Mouse (Mus musculus) urinary bladder, postnatal 25 days (tissue): ENCODE measurements around the gene Fads6.
A peak's percentile ranks its signal among the peaks of the same experiment; 100 is the strongest.

Experiments
- DNase-seq: peaks from one replicate; pipeline ENCODE4 v3.0.0; 2022; ENCODE audit warnings: low spot score

Fads6 gene

DNA sequence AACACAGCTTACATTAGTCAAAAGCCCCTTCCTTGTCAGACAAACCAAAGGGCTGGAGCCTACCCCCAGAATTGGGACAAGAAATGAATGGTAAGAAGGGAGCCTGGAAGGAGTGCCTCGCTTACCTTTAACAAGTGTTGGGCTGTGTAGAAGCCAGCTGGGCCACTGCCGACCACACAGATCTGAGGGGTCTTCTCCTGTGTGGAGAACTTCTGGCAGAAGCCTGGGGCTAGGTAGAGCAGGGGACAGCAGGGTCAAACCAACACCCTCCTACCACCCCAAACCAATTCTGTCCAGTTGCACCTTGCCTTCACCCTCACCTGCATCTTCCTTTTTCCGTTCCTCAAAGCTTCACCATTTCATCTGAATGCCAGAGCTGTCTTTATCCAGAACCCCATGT lies 21.5 kb downstream of the Fads6 start:
- DNase-seq: no peak

DNA sequence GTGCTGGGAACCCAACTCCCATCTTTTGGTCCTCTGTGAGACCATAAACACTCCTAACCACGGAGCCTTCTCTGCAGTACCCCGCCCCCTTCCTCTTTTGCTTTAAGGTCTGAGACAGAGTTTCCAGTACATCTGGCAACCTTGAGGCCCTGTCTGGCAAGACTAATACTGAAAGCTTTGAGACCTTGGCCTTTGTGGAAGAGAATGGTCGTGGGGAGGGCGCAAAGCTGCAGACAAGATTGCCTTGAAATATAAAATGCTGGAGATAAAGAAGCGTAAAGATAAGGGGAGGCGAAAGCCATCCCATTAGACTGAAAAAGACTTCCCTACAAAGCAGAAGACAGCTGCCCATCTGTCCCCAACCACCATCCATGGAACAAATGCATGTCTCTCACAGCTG lies 22.0 kb downstream of the Fads6 start:
- no peak for DNase-seq

DNA sequence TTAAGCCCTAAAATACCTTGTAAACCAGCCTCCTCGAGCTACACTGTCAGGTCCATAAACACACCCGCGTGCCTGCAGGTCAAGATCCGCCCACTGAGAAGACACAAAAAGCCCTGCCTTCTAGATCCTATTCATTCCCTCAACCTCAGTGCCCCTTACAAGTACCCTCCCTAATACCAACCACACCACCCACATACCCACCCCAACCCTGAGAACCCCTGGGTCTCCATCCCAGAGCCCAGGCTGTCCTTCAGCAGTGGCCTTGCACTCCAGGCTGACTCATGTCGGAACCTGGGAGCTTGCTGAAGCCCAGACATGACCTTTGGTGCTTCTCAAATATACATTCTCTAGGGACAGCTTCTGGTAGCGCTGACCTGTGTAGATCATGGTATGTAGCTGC lies 22.7 kb downstream of the Fads6 start:
- no peak for DNase-seq

DNA sequence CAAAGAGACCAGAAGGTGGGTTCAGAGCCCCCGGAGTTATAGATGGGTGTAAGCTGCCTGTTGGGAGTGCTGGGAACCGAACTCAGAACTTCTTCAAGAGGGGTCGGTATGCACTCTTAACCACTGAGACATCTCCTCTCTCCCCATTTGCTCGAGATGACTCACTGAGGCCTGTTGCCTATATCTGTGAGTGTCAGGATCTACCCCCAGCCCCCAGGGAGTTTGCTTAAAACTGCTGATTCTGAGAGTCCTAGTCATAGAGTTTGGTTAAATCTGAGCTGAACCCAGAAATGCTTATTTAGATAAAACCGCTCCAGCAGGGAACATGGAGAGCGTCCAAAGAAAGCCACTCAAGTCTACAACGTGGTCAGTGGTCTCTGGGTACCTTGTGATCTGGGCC lies 23.3 kb downstream of the Fads6 start:
- no peak for DNase-seq

DNA sequence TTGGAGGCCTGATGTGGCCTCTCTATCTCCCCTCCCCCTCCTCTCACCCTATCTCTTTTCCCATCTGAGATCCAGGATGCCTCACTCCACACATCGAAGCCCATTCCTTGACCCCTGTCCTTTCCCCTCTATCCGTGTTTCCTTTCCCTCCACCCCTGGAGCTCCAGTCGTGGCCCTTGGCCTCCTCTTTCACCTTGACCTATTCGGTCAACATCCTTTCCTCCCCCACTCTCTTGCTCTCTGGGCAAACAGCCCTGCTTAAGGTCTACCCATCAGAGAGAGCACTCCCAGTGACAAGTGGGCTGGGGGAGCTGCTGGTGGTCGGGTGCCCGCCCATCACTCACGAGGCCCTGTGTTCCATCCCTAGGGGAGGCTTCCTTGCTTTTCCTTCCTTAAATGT lies 23.7 kb downstream of the Fads6 start:
- no peak for DNase-seq

DNA sequence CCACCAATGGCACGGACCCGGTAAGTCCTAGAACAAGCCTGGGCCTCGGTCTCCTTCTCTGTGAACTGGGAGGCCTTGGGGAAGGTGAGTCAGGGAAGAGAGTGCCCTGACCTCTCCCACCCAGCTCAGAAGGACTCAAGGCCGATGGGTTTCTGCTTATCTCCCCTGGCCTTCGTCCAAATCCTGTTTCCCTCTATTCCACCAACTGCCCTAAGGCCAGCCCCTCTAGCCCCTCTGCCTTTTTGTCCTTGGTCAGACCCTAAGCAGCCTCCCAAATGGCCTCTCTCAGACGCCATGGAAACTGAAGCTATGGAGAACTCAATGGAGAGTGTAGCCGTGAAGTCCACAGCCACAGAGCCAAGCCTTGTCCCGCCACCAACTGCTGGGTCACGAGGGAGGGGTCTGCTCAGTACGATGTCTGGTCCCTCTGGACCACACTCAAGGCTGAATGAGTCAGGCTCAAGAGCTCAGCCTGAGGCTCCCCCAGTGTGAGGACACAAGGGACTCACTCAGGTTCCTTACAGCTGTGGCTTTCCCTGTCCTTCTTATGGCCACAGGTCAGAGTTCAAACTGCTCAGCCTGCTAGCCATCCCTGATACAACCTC lies 24.5 kb downstream of the Fads6 start:
- DNase-seq: no peak

DNA sequence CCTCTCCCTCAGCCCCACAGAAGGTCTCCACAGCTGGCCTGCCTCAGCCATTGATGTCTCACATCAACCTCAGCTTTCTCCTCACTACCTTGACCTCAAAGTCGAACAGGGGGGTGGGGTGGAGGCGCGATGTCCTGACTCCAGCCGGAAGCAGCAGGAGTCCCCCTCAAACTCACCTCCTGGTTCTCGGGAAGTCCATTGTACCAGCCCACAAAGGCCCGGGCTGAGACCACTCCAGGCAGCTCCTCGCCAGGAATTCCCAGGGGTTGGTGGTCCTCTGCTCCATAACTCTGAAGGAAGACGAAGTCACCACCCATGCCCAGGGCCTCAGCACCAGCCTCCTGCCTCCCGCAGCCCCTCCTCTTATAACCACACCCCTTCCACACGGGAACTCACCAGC lies 26.0 kb downstream of the Fads6 start:
- no peak for DNase-seq

DNA sequence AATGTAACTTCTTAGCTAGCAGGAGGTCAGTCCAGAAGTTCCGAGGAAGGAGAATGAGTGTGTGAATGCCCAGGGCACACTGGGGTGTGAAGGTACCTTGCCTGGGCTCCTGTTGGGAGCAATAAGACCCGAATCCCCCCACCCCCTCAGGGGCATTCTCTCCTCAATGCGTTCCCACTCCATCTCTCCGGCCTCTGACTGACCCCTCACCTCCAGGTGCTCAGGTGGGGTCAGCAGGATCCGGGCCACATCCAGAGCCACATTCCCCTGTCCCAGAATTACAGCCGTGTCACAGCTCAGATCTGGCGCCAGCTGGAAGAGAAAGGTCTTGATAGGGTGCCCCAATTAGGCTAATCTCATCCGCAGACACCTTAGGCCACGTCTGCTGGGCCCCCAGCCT lies 26.4 kb downstream of the Fads6 start:
- DNase-seq: no peak

DNA sequence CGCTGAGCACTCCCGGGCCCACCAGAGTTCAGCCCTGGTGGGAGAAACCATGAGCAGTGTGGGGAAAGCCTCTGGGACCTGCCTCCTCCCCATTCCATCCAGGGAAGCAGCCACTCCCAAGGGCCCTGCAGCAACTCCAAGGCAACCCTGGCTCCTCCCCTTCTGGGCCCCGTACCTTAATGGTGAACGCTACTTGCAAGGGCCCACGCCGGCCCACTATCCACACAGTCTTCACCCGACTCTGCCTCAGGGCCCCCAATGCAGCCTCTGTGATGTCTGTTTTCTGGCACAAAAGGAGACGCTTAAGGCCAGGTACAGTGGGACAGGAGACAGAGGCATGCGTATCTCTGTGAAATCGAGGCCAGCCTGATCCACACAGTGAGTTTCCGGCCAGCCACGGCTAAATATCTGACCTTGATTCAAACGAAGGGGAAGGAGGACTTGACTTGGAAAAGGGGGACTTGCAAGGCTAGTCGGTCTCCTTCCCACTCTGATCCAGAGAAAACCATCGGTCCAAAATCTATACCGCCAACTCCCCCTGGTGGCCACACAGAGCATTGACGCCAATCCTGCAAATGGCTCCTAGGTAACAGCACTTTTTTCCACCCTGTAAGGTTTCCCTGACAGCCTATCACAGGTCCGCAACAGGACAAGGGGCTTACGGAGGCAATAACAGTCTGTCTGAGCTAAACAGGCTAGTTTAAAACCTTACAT lies 27.2 kb downstream of the Fads6 start:
- peak; percentile 78 for DNase-seq

DNA sequence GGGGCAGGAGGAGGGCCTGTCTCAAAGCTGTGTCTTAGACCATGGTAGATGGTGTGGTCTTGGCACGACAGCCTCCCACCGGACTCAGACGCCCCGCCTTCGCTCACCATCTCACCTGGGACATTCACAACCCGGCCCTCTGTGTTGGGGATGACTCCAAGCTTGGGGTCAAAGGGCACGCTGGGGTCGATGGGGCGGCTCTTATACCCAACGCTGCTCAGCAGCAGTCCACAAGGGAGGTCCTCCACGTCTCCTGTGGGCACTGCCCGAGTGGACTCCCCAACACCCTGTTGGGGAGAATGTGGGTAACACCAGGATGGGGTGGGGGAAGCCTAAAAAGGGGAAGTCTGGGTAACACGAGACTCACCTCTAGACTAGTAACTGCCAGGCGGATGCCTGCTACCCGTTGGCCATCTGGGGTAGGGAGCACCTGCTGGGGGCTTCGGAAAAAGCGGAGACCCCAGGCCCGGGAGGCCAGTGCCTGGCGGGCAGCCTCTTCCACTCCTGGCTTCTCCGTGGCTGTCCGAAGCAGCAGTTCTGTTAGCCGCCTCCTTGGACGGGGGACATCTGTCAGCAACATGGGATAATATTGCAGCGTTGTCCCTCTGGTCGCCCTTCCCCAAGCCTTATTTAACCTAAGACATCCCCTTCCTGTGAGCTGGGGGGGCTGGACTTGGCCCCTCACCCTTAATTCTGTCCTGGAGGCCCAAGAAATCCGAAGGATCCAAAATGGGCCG lies 28.0 kb downstream of the Fads6 start:
- DNase-seq: no peak

DNA sequence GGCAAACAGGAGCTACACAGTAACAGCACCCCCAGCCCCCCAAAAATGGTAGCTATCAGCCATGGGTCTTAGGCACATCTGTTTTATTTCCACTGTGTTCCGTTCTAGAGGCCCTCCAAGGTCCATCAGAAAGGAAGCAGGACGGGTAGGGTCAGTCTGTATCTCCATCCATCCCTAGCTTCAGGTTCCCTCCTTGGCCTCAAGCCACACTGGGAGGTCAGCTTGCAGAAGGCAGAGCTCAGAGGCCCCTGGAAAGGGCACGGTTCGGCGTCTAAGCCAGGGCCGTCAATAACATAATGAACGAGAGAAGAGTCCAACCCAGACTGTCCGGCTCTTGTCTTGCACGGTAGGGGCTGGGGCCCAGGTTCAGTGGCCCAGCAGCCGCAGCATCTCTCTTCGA lies 29.5 kb downstream of the Fads6 start:
- DNase-seq: no peak

DNA sequence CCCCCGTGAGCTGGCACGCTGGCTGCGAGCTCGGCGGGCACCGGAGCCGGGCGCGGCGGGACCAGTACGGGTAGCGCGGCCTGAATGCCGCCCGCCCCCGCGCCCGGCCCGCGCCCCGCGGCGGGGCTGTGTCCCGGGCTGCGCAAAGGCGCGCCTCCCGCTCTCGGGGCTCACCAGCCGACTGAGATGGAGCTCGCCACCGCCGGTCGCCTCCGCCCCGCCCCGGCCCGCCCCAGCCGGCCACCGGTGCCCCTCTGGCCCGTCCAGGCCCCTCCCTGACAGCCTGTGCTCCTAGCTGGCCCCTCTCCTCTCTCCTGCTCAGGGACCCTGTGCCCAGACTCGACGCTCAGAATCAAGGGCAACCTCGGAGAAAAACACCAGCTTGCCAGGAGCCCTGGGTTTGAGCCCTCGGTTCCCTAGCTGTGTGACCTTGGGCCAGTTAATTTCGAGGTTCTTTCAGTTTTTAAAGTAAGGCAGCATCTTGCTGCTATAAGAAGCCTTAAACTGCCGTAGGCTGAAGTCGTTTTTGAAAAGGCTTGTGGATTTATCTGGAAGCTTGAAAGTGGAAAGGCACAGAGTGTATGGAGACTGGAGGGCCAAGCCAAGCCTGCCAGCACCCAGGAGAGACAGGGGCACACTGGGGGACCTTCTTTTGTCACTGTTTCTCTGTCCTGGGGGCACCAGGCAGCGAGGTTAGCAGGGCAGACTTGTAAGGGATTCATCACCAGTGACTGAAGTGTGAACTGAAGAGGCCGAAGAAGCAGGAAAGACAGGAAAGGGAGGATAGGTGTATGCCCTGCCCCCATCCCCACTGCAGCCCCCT lies 30.2 kb downstream of the Fads6 start, which contains the start of gene Grin2c:
Gene Grin2c, minus strand, starts transcription at position 183 of the 823 bp plus-strand sequence.
- DNase-seq: no peak

DNA sequence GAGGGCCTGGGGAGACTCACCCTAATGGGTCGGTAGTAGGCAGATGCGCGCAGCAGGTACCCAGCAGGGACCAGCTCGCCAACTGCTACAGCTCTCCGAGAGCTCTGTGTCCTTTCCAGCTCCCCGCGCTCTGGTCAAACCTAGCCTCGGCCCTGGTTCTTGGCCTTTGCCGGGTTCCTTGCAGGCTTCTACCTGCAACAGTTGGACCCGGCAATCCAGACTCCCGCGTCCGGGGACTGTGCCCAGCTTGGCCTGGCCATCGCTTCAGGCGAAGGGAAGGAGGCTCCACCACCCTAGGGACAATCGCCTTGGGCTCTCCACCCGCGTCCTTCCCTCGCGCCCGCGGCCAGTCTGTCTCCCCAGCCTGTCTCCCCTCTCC lies 31.1 kb downstream of the Fads6 start:
- no peak for DNase-seq

DNA sequence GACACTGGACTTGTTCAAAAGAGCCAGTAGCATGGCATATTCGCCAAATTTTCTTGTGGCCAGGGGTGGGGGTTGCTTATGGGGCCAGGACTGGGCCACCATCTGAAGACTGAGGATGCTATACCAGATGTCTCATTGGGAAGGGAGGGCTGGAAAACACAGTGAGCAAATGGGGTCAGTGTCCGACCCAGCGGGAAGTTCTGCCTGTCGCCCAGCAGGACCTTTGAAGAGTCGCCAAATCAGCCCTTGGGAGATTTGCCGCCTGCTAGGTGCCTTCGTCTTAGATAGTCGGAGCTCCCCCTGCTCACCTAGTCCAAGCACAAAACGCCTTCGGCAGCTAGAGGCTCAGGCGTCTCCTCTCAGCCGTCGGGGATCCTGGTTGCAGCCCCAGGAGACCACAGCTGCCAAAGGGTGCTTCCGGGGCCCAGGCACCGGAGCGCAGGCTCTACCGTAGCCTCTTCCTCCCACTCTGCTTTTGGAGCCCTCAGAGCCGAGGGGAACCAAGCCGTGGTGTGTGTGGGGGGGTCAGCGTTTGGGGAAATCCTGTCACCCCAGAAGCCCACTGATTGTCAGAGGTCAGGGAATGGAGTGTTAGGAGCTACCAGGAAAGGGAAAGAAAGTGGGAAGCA lies 31.6 kb downstream of the Fads6 start:
- no peak for DNase-seq

DNA sequence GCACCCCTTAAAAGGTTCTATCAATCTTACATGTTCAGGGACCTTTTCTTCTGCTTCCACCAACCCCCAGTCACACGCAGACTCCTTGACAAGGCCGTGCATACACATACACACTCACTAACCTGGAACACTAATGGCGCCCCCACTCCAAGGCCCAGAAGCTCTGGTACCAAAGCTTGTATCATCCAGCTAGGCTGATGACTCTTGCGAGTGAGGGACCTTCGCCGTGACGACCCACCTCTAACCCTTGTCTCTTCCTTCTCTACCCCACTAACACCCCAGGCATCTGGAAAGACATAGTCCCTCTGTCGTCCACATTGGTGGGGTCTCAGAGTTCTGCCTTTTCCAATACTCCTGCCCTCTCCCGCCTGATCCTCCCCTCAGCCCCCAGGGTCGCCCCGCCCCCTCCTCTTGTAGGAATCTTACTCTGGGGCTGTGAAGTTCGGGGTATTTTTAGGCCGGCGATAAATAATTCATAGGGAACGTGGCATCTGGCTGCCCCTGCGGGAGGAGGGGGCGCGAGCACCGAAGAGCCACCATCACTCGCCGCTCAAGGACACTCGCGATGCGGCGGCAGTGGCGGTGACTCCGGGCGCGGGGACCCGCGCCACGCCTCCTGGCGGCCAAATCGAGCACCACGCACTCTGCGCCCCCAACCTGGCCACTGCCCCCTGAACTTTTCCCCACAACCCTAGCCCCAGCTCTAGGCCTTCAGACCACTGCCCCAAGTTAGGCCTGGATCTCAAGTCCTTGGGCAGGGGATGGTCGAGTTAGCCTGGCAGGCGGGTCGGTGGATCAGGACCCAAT lies 32.4 kb downstream of the Fads6 start:
- DNase-seq: no peak

DNA sequence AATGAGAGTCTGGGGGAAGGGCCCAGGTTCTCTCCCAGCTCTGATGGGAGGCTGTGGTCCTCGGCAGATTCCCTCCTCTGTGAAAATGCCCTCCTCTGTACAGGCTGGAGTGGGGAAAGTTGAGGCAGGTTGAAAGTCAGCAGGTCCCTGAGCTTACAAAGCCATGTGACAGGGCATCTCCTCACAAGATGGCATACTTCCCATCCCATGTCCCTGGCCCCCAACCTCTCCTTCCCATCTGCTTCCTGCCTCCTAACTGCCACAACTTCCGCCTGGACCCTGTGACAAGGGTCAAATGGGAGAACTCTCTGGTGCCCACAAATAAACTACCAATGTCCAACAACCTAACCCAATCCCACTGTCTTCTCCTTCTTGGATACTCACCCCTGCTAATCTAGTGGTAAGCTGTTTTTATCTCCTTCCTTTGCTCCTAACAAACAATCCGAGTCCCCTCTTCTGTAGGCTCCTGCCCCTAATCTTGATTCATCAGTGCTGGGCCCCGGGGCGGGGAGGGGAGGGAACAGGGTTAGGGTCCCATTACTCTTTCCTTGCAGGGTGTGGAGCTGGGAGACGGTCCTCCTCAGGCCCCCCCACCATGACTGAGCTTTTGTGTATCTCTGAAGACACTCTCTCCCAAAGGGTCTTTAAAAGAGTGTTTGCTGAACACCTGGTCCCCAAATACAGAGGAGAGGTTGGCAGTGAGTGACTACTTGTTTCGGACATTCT lies 33.2 kb downstream of the Fads6 start:
- no peak for DNase-seq

DNA sequence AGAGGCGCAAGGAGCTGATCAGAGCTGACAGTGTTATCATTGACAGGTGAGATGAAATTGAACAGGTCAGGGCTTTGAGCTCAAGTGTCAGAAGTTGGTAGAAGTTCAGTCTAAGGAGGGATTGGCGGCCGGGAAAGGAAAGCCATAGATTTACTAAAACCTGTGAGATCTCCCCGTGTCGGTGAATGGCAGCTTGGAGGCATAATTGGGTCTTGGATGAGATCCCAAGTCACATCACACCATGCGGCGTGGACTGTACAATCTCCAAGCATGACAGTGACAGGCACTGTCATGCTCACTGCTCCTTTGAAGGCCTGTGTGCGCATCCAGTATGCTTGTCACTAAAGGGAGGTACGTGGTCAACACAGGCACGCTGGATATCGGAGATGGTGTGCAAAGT lies 34.5 kb downstream of the Fads6 start:
- DNase-seq: no peak

DNA sequence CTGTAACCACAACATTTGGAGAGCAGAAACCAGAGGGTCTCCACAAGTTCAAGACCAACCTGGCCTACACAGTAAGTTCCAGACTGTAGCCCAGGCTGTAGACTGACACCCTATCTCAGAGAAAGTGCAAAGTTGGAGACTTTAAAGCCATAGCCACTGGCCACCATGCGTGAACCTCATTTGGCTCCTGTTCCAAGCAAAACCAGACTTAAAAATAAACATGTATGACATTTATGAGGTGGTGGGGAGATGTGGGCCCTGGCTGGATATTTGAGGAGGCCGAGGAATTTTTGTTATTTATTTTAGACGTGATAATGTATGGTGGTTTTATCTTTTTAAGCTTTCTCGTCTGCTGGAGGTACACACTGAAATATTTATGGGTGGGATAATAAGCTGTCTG lies 38.3 kb downstream of the Fads6 start:
- no peak for DNase-seq

DNA sequence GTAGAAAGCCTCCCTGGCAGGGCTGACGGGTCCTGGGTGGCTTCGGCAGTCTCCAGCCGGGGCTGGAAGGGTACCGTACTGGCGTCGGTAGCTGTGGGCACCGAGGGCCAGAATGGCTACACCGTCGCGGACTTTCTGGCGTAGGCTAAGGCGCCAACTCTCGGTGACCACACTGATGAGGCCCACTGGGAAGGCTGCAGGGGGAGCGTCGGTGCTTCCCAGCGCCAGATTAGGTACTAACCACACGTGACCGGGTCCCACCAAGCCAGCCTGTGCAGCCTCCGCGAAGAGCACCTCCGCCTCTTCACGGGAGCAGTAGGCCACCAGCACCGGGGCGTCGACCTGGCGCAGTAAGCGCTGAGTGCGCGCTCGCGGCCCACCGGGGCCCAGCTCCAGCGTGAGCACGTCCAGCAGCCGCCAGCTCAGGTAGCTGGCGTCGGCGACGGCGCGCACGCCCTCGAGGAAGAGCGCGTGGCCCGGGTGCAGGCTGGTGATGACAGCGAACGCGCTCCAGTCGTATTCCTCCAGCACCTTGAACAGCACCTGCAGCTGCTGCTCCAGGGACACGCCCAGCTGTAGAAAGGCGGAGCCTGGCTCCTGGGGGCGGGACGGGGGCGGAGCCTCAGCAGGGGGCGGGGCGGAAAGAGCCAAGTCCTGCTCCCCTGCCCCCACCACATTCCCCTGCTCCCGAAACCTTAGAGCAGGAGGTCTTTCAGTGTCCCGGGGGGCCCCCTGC lies 39.5 kb downstream of the Fads6 start:
- DNase-seq: no peak

DNA sequence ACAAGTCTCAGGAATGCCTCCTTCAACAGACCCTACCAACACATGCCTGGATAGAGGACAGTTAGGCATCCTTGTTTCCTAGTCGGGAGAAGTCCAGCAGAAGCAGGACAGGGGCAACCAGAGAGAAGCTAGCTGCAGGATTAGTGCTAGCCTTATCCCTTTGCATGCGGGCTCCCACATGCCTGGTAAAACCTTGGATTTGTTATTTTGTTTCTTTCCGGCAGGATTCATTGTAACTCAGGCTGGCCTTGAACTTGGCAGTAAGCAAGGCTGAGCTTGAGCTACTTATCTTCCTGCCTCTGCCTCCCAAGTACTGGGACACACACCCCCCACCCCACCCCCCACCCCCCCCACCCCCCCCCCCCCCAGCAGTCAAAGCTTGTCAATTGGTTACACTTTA lies 46.2 kb downstream of the Fads6 start:
- DNase-seq: no peak
